Mouse (Mus musculus) spleen, adult 2 months (tissue): ENCODE data around the gene AC134908.4.

Experiments used
- CTCF ChIP-seq: fragments of 200-500 bp; IDR thresholded peaks from 2 replicates; pipeline ENCODE4 v1.5.1; 2011; ENCODE audit warnings: mild to moderate bottlenecking, inconsistent platforms; ENCODE audit not compliant: insufficient read depth, insufficient read length, insufficient replicate concordance; ENCODE audit errors: extremely low read depth
- POLR2A ChIP-seq: fragments of 200-500 bp; IDR thresholded peaks from 2 replicates; pipeline ENCODE4 v1.6.1; 2011; ENCODE audit warnings: low read depth, low read length, inconsistent platforms

GRCm38 (mm10) chr17:25817662-25818061, 22.2 kb upstream of the AC134908.4 start:
- TF ChIP-seq CTCF (no peak), POLR2A (no peak)
